Mouse (Mus musculus) CD4-positive, CD25-positive, alpha-beta regulatory T cell, adult 2 months (primary cell): ENCODE measurements around the gene Lsm2.
A peak's percentile ranks its signal among the peaks of the same experiment; 100 is the strongest.

Experiments used
- DNase-seq: peaks from one replicate; pipeline ENCODE4 v3.0.0-alpha.2; 2012; ENCODE audit warnings: low read depth, low spot score

The Lsm2 gene

DNA sequence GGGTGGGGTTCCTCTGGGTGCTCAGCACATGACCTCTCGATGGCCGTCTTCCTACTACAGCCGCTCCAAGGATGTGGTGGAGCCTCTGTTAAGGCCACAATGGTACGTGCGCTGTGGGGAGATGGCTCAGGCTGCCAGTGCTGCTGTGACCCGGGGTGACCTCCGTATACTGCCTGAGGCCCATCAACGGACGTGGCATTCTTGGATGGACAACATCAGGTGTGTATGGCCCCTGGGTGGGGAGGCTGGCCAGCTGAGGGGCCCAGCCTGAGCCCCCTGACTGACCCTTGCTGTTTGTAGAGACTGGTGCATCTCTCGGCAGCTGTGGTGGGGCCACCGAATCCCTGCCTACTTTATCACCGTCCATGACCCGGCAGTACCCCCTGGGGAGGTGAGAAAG is 30.8 kb downstream of the Lsm2 start:
- DNase-seq = no peak

GRCm38 (mm10) chr17:35013221-35013620 is 31.6 kb downstream of the Lsm2 start:
- no peak for DNase-seq

DNA sequence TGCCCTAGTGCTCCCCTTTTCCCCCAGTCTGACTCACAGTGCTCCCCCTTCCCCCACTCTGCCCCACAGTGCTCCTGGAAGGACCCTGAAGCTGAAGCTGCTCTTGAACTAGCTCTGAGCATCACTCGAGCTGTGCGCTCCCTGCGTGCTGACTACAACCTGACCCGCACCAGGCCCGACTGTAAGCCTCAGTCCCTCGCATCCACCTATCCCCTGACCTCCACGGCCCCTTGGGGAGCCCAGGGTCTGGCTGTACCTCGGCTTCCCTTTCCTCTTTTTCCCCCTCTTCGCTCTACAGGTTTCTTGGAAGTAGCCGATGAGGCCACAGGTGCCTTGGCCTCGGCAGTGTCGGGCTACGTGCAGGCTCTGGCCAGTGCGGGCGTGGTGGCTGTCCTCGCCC is 33.6 kb downstream of the Lsm2 start:
- no peak for DNase-seq

- DNase-seq = peak; percentile 28
Measured at GRCm38 (mm10) chr17:35016376-35016775, 34.7 kb downstream of the Lsm2 start, which contains the start of gene Vwa7. Gene Vwa7 (plus strand): TSS chr17:35016579.

DNA sequence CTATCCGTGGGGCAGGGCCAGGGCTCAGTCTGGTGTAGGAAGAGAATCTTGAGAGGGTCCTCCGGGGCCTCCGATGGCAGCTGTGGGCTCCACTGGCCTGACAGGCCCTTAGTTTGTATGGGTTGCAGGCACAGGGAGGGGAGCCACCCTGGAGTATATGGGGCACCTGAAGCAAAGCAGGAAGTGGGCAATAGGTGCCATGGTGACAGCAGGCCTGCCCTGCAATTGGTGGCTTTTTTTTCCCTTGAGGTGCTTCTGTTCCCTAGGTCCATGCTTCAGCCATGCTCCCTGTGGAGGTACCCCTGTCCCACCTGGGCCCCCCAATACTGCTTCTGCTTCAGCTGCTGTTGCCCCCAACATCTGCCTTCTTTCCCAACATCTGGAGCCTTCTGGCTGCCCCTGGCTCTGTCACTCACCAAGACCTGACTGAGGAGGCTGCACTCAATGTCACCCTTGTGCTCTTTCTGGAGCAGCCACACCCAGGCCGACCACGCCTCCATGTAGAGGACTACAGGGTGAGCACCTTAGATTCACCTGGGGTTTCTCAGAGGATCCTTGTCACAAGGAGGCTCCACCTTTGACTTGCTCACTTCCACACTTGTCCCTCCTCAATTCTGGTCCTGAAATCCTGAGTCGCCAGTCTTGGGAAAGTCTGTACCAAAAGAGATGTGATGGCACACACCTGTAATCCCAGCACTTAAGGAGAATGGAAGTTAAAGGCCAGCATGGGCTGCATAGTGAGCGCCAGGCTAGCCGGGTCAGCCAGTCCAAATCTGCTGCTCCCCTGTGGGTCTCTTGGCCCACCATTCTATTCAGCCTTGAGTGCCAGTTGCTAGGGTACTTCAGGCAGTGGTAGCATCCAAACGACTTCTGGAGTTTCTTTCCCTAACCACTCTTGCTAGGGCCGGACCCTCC is 35.4 kb downstream of the Lsm2 start:
- DNase-seq = peak; percentile 36

DNA sequence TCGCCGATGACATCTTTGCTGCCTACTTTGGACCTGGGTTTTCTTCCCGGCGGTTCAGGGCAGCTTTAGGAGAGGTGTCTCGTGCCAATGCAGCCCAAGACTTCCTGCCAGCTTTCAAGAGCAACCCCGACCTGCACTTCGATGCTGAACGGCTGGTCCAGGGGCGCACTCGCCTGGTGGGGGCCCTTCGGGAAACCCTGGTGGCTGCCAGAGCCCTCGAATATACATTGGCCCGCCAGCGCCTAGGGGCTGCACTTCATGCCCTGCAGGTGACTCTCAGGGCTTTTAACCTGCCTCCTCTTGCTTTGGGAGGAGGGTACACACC is 36.0 kb downstream of the Lsm2 start:
- no peak for DNase-seq

DNA sequence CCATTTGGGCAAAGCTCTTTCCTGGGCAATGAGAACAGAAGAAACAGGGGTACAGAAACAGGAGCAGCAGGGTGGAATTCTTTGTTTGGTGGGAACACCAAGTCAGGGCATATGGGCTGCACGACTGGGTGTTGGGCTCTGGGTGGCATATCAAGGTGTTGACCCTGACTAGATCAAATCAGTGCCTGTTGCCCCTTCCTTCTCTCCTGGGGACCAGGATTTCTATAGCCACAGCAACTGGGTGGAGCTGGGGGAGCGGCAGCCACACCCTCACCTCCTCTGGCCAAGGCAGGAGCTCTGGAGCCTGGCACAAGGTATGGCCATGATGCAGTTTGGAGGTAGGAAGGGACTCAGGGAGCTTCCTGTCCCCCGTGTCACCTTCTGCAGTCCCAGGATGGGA is 36.5 kb downstream of the Lsm2 start:
- DNase-seq = no peak

DNA sequence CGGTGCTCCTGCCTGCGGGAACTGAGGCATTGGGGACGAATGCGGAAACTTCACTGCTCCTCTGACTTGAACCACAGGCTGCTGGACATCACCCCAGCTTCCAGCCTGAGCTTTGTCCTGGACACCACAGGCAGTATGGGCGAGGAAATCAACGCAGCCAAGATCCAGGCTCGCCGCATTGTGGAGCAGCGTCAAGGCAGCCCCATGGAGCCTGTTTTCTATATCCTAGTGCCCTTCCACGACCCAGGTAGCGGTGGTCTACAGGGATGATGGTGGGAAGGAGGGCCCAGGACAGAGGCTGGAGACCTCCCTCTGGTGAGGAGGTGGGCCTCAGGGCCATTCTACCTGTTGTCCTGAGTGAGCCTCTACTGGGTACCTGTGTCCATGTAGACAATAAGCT is 38.2 kb downstream of the Lsm2 start:
- DNase-seq = no peak

DNA sequence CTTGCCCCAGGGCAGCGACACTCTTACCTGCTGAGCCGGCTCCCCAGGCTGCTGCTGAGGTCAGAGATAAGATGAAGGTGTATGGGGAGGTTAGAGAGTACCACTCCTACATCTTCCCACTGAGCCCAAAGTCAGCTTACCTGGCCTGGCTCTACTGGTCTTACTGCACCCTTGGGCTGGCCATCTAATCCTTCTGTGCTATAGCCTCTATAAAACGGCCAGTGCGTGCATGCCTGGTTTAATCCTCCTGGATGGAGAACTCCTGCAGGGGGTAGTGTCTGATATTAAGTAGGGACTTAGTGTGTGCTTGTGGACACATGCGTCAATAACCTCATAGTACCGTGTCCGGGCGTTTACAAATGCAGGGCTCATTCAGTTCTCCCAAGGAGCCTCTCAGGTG is 38.9 kb downstream of the Lsm2 start:
- no peak for DNase-seq

DNA sequence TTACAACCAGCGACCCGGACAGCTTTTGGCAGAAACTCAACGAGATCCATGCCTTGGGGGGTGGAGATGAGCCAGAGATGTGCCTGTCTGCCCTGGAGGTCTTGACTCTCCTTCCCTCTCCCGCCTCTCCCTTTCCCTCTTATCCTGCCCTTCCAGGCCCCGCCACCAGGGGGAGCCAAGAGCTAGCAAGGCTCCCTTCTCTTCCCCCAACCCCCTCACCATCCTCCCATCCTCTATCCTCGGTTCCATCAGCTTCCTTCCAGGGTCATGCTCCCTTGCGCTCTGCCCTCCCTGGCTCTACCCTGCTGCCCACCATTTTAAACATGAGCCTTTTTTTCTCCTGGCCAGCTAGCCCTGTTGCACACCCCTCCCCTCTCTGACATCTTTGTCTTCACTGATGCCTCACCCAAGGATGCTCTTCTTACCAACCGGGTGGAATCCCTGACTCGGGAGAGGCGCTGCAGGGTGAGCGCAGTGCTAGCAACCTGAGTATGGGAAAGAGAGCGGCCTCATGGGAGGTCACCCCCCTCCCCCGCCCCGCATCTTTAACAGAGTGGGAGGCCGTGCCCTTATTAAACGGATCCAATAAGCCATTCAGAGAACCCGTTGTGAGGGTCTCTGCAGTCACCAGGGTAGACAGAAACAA is 39.6 kb downstream of the Lsm2 start:
- DNase-seq = peak; percentile 89

GRCm38 (mm10) chr17:35021842-35022477 is 40.3 kb downstream of the Lsm2 start:
- DNase-seq = no peak

DNA sequence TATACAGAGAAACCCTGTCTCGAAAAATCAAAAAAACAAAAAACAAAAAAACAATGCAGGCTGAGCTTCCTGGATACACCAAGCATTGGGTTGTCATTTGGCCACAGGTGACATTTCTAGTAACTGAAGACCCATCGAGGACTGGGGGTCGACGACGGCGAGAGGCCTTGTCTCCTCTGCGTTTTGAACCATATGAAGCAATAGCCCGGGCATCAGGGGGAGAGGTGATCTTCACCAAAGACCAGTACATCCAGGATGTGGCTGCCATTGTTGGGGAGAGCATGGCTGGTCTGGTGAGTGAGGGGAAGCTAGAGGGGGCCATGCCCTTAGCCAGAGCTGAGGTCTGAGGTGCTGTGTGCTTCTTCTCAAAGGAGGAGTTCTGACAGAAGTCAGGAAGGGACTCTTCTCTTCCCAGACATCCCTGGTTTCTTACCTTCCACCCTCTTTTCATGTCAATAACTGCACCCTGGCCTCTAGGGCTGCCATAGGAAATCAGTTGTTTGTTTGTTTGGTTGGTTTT is 40.9 kb downstream of the Lsm2 start:
- no peak for DNase-seq

DNA sequence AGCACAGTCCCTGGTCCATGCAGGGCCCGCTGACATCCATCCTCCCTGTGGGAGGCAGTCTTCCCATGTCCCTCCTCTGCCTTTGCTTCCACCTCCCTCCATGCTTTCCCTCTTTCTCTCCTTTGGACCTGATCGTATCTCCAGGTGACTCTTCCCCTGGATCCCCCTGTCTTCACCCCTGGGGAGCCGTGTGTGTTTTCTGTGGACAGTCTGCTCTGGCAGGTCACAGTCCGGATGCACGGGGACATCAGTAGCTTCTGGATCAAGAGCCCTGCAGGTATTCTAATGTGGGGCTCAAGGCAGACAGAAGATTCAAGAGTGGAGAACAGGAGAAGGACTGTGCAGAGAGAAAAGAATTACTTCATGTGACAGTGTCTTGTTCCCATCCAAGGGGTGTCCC is 41.6 kb downstream of the Lsm2 start:
- no peak for DNase-seq

GRCm38 (mm10) chr17:35023756-35024155 is 42.1 kb downstream of the Lsm2 start:
- DNase-seq = no peak

GRCm38 (mm10) chr17:35024261-35024660 is 42.6 kb downstream of the Lsm2 start:
- DNase-seq = no peak

- no peak for DNase-seq
Measured at GRCm38 (mm10) chr17:35024691-35025488, 43.2 kb downstream of the Lsm2 start.

DNA sequence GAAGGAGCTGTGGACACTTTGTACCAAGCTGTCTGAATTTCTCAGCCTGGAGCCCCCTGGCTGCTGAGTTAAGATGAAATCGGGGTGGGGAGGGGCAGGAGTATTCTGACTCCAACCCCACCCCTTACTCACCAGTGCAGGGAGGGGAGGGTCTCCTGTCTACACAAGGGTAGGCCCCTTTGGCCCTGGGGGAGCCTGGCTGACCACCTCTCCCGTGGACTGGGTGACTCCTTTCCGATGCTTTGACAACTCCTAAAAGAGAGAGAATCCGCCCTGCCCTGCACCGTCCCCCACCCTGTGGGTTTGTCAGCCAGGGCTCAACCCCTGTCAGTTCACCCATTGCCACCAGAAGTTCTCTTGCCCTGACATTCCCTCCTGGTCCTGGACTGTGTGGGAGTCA is 44.5 kb downstream of the Lsm2 start:
- no peak for DNase-seq

GRCm38 (mm10) chr17:35027277-35028068 is 45.8 kb downstream of the Lsm2 start, which contains the start of gene Sapcd1:
Gene Sapcd1 (minus strand): TSS chr17:35028016.
- DNase-seq = no peak

DNA sequence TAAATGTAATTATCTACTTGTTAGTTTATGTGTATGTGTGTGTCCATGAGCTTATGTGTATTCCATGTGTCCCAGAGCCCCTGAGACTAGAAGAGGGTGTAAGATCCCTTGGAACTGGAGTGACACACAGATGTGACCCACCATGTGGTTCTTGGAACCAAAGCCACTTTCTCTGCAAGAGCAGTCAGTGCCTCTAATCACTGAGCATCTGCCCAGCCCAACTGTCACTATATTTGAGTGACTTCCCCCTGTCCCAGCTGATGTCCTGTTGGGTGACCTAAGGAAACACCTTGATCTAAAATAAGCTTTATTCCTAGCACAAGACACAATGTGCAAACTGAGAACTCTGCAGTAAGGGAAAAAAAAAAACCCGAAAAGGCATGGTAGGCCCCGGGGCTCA is 46.7 kb downstream of the Lsm2 start:
- no peak for DNase-seq

DNA sequence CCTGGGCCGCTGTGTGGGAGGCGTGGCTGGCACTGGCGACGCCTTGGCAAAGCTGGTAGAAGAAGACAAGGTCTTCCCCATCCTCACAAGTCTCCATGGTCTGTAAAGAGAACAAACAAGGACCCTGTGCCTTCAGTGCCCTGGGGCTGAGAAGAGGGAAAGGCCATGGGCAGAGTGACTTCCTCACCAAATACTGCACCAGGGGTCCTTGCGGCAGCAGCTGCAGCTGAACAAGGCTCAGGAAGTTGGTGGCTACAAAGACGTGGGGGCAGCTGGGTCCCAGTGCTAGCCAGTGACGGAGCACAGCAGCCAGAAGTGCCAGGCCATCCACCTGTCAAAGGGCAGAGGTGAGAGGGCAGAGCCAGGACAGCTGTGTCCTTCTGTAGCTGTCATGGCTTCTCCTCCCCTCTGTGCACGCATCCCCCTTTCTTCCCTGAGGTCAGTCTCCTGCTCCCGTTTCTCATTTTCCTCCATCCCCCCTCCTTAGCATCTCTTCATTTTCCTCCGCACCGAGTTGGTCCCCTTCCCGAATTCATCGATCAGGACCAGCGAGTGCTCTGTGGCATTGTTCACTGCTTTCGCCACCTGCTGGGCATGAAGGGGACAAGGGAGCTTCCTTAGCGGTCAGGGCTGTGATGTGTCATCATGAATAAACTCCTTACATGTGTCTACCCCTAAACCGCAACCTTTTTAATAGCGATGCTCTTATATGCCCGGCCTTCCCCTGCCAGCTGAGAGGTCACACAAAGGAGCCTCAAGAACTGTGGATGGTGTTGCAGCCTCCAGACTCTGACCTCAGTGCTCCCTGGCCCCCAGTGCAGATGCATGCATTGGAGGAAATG is 48.2 kb downstream of the Lsm2 start:
- peak; percentile 60 for DNase-seq
